Mouse (Mus musculus): ENCODE results near the gene Ahdc1. TPM values are rescaled to one million over a fixed set of nuclear protein-coding genes. Genes with fewer than 3 reads are reported as not detected.

Gene Ahdc1
- total and polyA plus RNA-seq, 3 experiments: 2.5 to 8.8 TPM; not detected in 1

- H3K4me3 ChIP-seq (ENCODE audit: control insufficient read depth in 1 of 2, insufficient read depth in 1 of 2, low read depth in 2 of 2, low read length in 2 of 2): no peak overlapping the region
- no peaks in the 10 kb centered on the region for H3K9me3 ChIP-seq (replicated peaks; ENCODE audit: insufficient read depth, low read length)
- peaks cover 0 to 7% of the 10 kb centered on the region in 2 experiments; a peak in 2 of 4 replicates for H3K4me1 ChIP-seq (ENCODE audit: control insufficient read depth in 1 of 2, insufficient read depth in 2 of 2, low read length in 2 of 2)
- no peaks in the 10 kb centered on the region for H3K79me2 ChIP-seq (ENCODE audit: control insufficient read depth, insufficient read depth, low read length, poor library complexity)
- DNase-seq (ENCODE audit: low read depth, low spot score): no peak
- no peaks in the 10 kb centered on the region; a peak in 1 of 4 replicates for H3K36me3 ChIP-seq (ENCODE audit: control insufficient read depth in 1 of 2, insufficient read depth in 2 of 2, low read length in 2 of 2)
- no peak for TF ChIP-seq SMC3 (IDR thresholded peaks at IDR 0.05; ENCODE audit: low read depth, low read length)
- no peak for TF ChIP-seq ETS1 (IDR thresholded peaks at IDR 0.05; ENCODE audit: low read depth, low read length)
- TF ChIP-seq UBTF (IDR thresholded peaks at IDR 0.05; ENCODE audit: borderline replicate concordance, insufficient read depth, low read depth, low read length): no peak
- no peak for TF ChIP-seq ZKSCAN1 (IDR thresholded peaks at IDR 0.05; ENCODE audit: low read depth, low read length)
- no peak for TF ChIP-seq SIN3A (IDR thresholded peaks at IDR 0.05; ENCODE audit: low read length)
- TF ChIP-seq TAL1 (IDR thresholded peaks at IDR 0.05; ENCODE audit: low read length): no peak
- no peak for TF ChIP-seq RAD21 (IDR thresholded peaks at IDR 0.05; ENCODE audit: low read depth, low read length)
- TF ChIP-seq GATA1 (IDR thresholded peaks at IDR 0.05; ENCODE audit: low read depth, low read length): no peak
- no peak for TF ChIP-seq JUND (IDR thresholded peaks at IDR 0.05; ENCODE audit: low read depth, low read length)
- TF ChIP-seq MYC (IDR thresholded peaks at IDR 0.05; ENCODE audit: low read depth, low read length): no peak
- no peak for TF ChIP-seq POLR2A (IDR thresholded peaks at IDR 0.05; ENCODE audit: control insufficient read depth in 1 of 2, insufficient read depth in 1 of 2, low read depth in 1 of 2, low read length in 2 of 2, poor library complexity in 1 of 2)
- TF ChIP-seq EP300 (IDR thresholded peaks at IDR 0.05; ENCODE audit: low read depth in 1 of 2, low read length in 2 of 2): no peak
- TF ChIP-seq ZNF384 (IDR thresholded peaks at IDR 0.05; ENCODE audit: low read depth, low read length): no peak
- H3K9ac ChIP-seq (ENCODE audit: control insufficient read depth, low read depth, low read length, poor library complexity, severe bottlenecking): no peak overlapping the region
- H3K27ac ChIP-seq (ENCODE audit: control insufficient read depth, low read depth, low read length): no peak overlapping the region
- no peaks in the 10 kb centered on the region for H3K27me3 ChIP-seq (ENCODE audit: control insufficient read depth in 1 of 2, insufficient read depth in 2 of 2, low read length in 2 of 2)
Observed at GRCm38 (mm10) chr4:133027721-133028120, 16.7 kb downstream of the Ahdc1 start.

DNA sequence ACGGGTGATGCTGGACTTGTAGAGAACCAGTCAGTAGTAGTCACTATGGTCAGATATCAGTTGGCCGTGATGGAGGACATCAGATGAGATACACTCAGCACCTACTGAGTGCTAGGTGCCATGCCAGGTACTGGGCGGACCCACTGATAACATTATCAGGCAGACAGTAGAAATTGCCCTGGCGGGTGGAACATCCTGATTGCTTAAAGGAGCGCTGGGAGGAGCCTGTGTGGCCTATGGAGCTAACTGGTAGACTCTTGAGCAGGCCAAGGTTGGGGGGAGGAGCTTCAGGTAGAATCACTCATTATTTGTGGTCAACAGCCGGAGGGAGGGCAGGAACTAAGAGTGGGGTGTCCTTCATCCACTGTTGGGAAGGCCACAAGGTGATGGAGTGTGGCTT lies 17.1 kb downstream of the Ahdc1 start:
- Histone ChIP-seq H3K27ac (ENCODE audit: control insufficient read depth, low read depth, low read length) (no peak overlapping the region), H3K79me2 (ENCODE audit: control insufficient read depth, insufficient read depth, low read length, poor library complexity) (no peaks in the 10 kb centered on the region), H3K27me3 (ENCODE audit: control insufficient read depth in 1 of 2, insufficient read depth in 2 of 2, low read length in 2 of 2) (no peaks in the 10 kb centered on the region), H3K4me3 (ENCODE audit: control insufficient read depth in 1 of 2, insufficient read depth in 1 of 2, low read depth in 2 of 2, low read length in 2 of 2) (no peak overlapping the region), H3K9ac (ENCODE audit: control insufficient read depth, low read depth, low read length, poor library complexity, severe bottlenecking) (no peak overlapping the region), H3K36me3 (ENCODE audit: control insufficient read depth in 1 of 2, insufficient read depth in 2 of 2, low read length in 2 of 2) (no peaks in the 10 kb centered on the region; a peak in 1 of 4 replicates), H3K9me3 (replicated peaks; ENCODE audit: insufficient read depth, low read length) (no peaks in the 10 kb centered on the region), H3K4me1 (ENCODE audit: control insufficient read depth in 1 of 2, insufficient read depth in 2 of 2, low read length in 2 of 2) (peaks cover 0 to 7% of the 10 kb centered on the region in 2 experiments; a peak in 2 of 4 replicates)
- no peak for TF ChIP-seq NELFE (IDR thresholded peaks at IDR 0.05; ENCODE audit: low read depth, low read length)
- TF ChIP-seq JUND (IDR thresholded peaks at IDR 0.05; ENCODE audit: low read depth, low read length): no peak
- TF ChIP-seq ZKSCAN1 (IDR thresholded peaks at IDR 0.05; ENCODE audit: low read depth, low read length): 0 out of 2 replicates have a peak, but pooled peaks have one; percentile 23
- peak; percentile 52 for TF ChIP-seq GATA1 (IDR thresholded peaks at IDR 0.05; ENCODE audit: low read depth, low read length)
- TF ChIP-seq MAFK (IDR thresholded peaks at IDR 0.05; ENCODE audit: borderline replicate concordance, low read depth, low read length): no peak
- no peak for TF ChIP-seq SMC3 (IDR thresholded peaks at IDR 0.05; ENCODE audit: low read depth, low read length)
- no peak for TF ChIP-seq TBP (IDR thresholded peaks at IDR 0.05; ENCODE audit: low read depth, low read length)
- no peak for TF ChIP-seq UBTF (IDR thresholded peaks at IDR 0.05; ENCODE audit: borderline replicate concordance, insufficient read depth, low read depth, low read length)
- TF ChIP-seq TCF12 (IDR thresholded peaks at IDR 0.05; ENCODE audit: low read depth, low read length): peak; percentile 5; the same call in 1 of the 2 replicates
- DNase-seq (ENCODE audit: low read depth, low spot score): peak; percentile 23

Measured in MEL (cell line).